Mouse (Mus musculus): ENCODE results near the gene Ndufs2.

DNA sequence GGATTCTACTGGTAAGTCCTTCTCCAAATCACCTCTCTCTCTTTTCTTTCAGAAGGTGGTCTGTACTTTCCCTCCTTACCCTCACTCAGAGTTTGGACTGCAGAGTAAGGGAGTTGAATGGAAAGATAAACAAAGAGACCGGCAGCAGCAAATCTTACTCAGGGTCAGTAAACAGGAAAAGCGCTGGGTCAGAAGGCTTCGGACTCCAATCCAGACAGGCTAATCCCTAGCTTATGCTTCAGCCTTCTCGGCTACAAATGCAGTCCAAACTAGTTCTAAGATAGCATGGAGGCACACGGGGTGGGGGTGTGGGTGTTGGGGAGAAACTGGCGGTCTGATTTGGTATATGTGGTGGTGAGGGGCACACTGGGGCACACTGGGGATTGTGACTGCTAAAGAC, 13.8 kb downstream of the Ndufs2 start:
- TF ChIP-seq CTCF (IDR thresholded peaks at IDR 0.05; ENCODE audit: control insufficient read depth, insufficient read depth, insufficient read length) (no peak), CEBPB (IDR thresholded peaks at IDR 0.05; ENCODE audit: low read depth) (no peak), FOSL1 (IDR thresholded peaks at IDR 0.05; ENCODE audit: insufficient read depth, low read length, poor library complexity, severe bottlenecking) (no peak), MYOG (IDR thresholded peaks at IDR 0.05; ENCODE audit: control insufficient read depth, extremely low read depth, insufficient read length) (no peak), USF1 (IDR thresholded peaks at IDR 0.05; ENCODE audit: low read depth) (no peak), MAX (IDR thresholded peaks at IDR 0.05) (no peak)

Measured in C2C12 (cell line).